Mouse (Mus musculus) kidney, postnatal 0 days (tissue): ENCODE measurements around the gene Grk3. TPM values are rescaled to one million over a fixed set of nuclear protein-coding genes. Genes with fewer than 3 reads are reported as not detected.

Experiments
- ATAC-seq: fragments of 200-750 bp; cut with Nextera tagmentation; replicated peaks from 2 replicates; pipeline ENCODE4 v1.8.0; 2017; ENCODE audit warnings: low read depth, moderate number of reproducible peaks, moderate TSS enrichment, moderate library complexity; ENCODE audit not compliant: low FRiP score
- DNase-seq: peaks from one replicate; pipeline ENCODE4 v3.0.0-alpha.2; 2016; ENCODE audit warnings: low spot score
- H3K27ac ChIP-seq: fragments of 300-500 bp; sonication (generic); 2 replicates; pipeline ENCODE4 v1.5.1; 2014; ENCODE audit warnings: mild to moderate bottlenecking
- H3K27me3 ChIP-seq: fragments of 300-500 bp; sonication (generic); 2 replicates; pipeline ENCODE4 v1.6.1; 2014; ENCODE audit warnings: low read length, mixed read lengths; ENCODE audit not compliant: insufficient read depth
- H3K36me3 ChIP-seq: fragments of 300-500 bp; sonication (generic); 2 replicates; pipeline ENCODE4 v1.6.1; 2014; ENCODE audit warnings: low read length, mixed read lengths; ENCODE audit not compliant: insufficient read depth
- H3K4me1 ChIP-seq: fragments of 300-500 bp; sonication (generic); replicated peaks from 2 replicates; pipeline ENCODE4 v1.6.1; 2014; ENCODE audit warnings: antibody characterized with exemption, low read length, mixed read lengths; ENCODE audit not compliant: insufficient read depth
- H3K4me2 ChIP-seq: fragments of 300-500 bp; sonication (generic); 2 replicates; pipeline ENCODE4 v1.6.1; 2014; ENCODE audit warnings: mild to moderate bottlenecking, low read length, moderate library complexity, mixed read lengths
- H3K4me3 ChIP-seq: fragments of 300-500 bp; sonication (generic); replicated peaks from 2 replicates; pipeline ENCODE4 v1.5.1; 2014; ENCODE audit warnings: low read depth, low read length
- H3K9ac ChIP-seq: fragments of 300-500 bp; sonication (generic); 2 replicates; pipeline ENCODE4 v1.6.1; 2014; ENCODE audit warnings: low read depth, low read length
- H3K9me3 ChIP-seq: fragments of 300-500 bp; sonication (generic); replicated peaks from 2 replicates; pipeline ENCODE4 v1.6.1; 2016; ENCODE audit warnings: low read length, inconsistent platforms, mixed read lengths
- CTCF ChIP-seq: IDR thresholded peaks from 2 replicates; pipeline ENCODE4 v1.5.1; 2016; ENCODE audit warnings: antibody characterized with exemption, low read depth, mild to moderate bottlenecking, moderate library complexity
- WGBS: fragments of 180-500 bp; shearing (Covaris S2); extraction: QIAGEN DNeasy Blood & Tissue Kit; methylation state at CpG from one replicate; pipeline ENCODE4 v1.1.7; 2014; 5-methylcytosine and 5-hydroxymethylcytosine counted together
- polyA plus RNA-seq: library from polyadenylated mRNA; unstranded; fragments of >200 nt; fragmentation: Nextera tagmentation; extraction: Ambion mirVana; gene quantifications from 2 replicates; pipeline ENCODE4 v1.2.1, GENCODE M21; 2015

Grk3 gene
- polyA plus RNA-seq, 1 experiment from 2014 or later: 4.4 TPM

- Histone ChIP-seq H3K9ac (no peak overlapping the region), H3K9me3 (no peaks in the 10 kb centered on the region), H3K27ac (no peak overlapping the region), H3K4me3 (no peak overlapping the region), H3K36me3 (no peaks in the 10 kb centered on the region), H3K4me1 (peaks cover 8% of the 10 kb centered on the region), H3K4me2 (no peak overlapping the region), H3K27me3 (no peaks in the 10 kb centered on the region)
- TF ChIP-seq CTCF: no peak
- WGBS: 81% methylated on average over 10 of the region's 10 CpGs
- ATAC-seq (no peak), DNase-seq (no peak)
Measured at GRCm38 (mm10) chr5:113011926-113012325, 3.7 kb downstream of the Grk3 start.

GRCm38 (mm10) chr5:113009183-113009820 is 6.3 kb downstream of the Grk3 start:
- Histone ChIP-seq H3K36me3 (no peaks in the 10 kb centered on the region), H3K4me3 (no peak overlapping the region), H3K9me3 (no peaks in the 10 kb centered on the region), H3K4me2 (no peak overlapping the region), H3K27me3 (no peaks in the 10 kb centered on the region), H3K27ac (no peak overlapping the region), H3K4me1 (peaks cover 5% of the 10 kb centered on the region), H3K9ac (no peak overlapping the region)
- TF ChIP-seq CTCF: no peak
- no peak for DNase-seq
- WGBS: 82% methylated on average over 8 of the region's 8 CpGs
- no peak for ATAC-seq

GRCm38 (mm10) chr5:113008496-113008895 is 7.1 kb downstream of the Grk3 start:
- Histone ChIP-seq H3K36me3 (no peaks in the 10 kb centered on the region), H3K9ac (no peak overlapping the region), H3K9me3 (no peaks in the 10 kb centered on the region), H3K27me3 (no peaks in the 10 kb centered on the region), H3K27ac (no peak overlapping the region), H3K4me2 (no peak overlapping the region), H3K4me1 (no peaks in the 10 kb centered on the region), H3K4me3 (no peak overlapping the region)
- WGBS: 84% methylated on average over 2 of the region's 2 CpGs
- DNase-seq (no peak), ATAC-seq (no peak)
- no peak for TF ChIP-seq CTCF

GRCm38 (mm10) chr5:113006997-113007396 is 8.6 kb downstream of the Grk3 start:
- no peak overlapping the region for H3K4me2 ChIP-seq
- no peak overlapping the region for H3K4me3 ChIP-seq
- H3K9ac ChIP-seq: no peak overlapping the region
- no peaks in the 10 kb centered on the region for H3K4me1 ChIP-seq
- ATAC-seq (no peak), DNase-seq (no peak)
- H3K9me3 ChIP-seq: no peaks in the 10 kb centered on the region
- 89% methylated on average over 7 of the region's 7 CpGs for WGBS
- H3K27ac ChIP-seq: no peak overlapping the region
- TF ChIP-seq CTCF: no peak
- H3K27me3 ChIP-seq: no peaks in the 10 kb centered on the region
- H3K36me3 ChIP-seq: no peaks in the 10 kb centered on the region

- TF ChIP-seq CTCF: no peak
- H3K4me1 ChIP-seq: no peaks in the 10 kb centered on the region
- H3K9ac ChIP-seq: no peak overlapping the region
- no peak for ATAC-seq
- H3K9me3 ChIP-seq: no peaks in the 10 kb centered on the region
- H3K4me3 ChIP-seq: no peak overlapping the region
- WGBS: 80% methylated on average over 7 of the region's 7 CpGs
- DNase-seq: no peak
- H3K36me3 ChIP-seq: no peaks in the 10 kb centered on the region
- no peak overlapping the region for H3K27ac ChIP-seq
- no peak overlapping the region for H3K4me2 ChIP-seq
- no peaks in the 10 kb centered on the region for H3K27me3 ChIP-seq
Measured at GRCm38 (mm10) chr5:113005941-113006391, 9.6 kb downstream of the Grk3 start.

GRCm38 (mm10) chr5:113002821-113003380 is 12.7 kb downstream of the Grk3 start:
- H3K4me1 ChIP-seq: no peaks in the 10 kb centered on the region
- DNase-seq: no peak
- no peak overlapping the region for H3K4me3 ChIP-seq
- no peak overlapping the region for H3K9ac ChIP-seq
- WGBS: 56% methylated on average over 5 of the region's 5 CpGs
- H3K9me3 ChIP-seq: no peaks in the 10 kb centered on the region
- no peak overlapping the region for H3K4me2 ChIP-seq
- no peak overlapping the region for H3K27ac ChIP-seq
- no peaks in the 10 kb centered on the region for H3K27me3 ChIP-seq
- H3K36me3 ChIP-seq: no peaks in the 10 kb centered on the region
- no peak for ATAC-seq
- TF ChIP-seq CTCF: no peak
